Mouse (Mus musculus): Measurements from ENCODE around the gene Gm21988. TPM values are rescaled to one million over a fixed set of nuclear protein-coding genes. Genes with fewer than 3 reads are reported as not detected.

Gene Gm21988
- total and polyA plus RNA-seq, 3 experiments: 1.2 to 3.5 (median 3.2) TPM

DNA sequence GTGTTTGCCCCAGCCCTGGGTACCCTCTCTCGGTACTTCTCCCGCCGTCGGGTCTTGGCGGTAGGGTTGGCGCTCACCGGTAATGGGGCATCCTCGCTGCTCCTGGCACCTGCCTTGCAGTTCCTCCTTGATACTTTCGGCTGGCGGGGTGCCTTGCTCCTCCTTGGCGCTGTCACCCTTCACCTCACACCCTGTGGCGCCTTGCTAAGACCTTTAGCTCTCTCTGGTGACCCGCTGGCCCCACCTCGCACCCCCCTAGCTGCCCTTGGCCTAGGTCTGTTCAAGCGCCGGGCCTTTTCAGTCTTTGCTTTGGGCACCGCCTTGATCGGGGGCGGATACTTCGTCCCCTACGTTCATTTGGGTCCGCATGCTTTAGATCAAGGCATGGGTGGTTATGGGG lies 24.3 kb downstream of the Gm21988 start:
- peaks cover 25% of the 10 kb centered on the region for H3K4me1 ChIP-seq (ENCODE audit: insufficient read depth, low read depth, low read length)
- DNase-seq (ENCODE audit: low spot score): no peak
- H3K36me3 ChIP-seq (replicated peaks): peaks cover 42% of the 10 kb centered on the region
- ATAC-seq (ENCODE audit: extremely low read depth, insufficient number of reproducible peaks, low FRiP score, poor library complexity, severe bottlenecking): no peak
- peaks cover 6% of the 10 kb centered on the region for H3K27me3 ChIP-seq (ENCODE audit: insufficient read depth, low read length)
- H3K9me3 ChIP-seq (replicated peaks): peaks cover 10% of the 10 kb centered on the region; the same call in 1 of the 2 replicates
- no peak for TF ChIP-seq CTCF (IDR thresholded peaks at IDR 0.05; ENCODE audit: low read depth, low read length)
- no peak for TF ChIP-seq GATA2 (IDR thresholded peaks at IDR 0.05; ENCODE audit: borderline replicate concordance, low read depth, low read length)
- TF ChIP-seq GATA1 (IDR thresholded peaks at IDR 0.05; ENCODE audit: borderline replicate concordance, low read length): no peak
- TF ChIP-seq POLR2AphosphoS5 (IDR thresholded peaks at IDR 0.05; ENCODE audit: insufficient replicate concordance, low read depth, low read length): no peak
- TF ChIP-seq TAL1 (conservative IDR thresholded peaks at IDR 0.05; ENCODE audit: low read depth, low read length): no peak
- H3K4me3 ChIP-seq (ENCODE audit: low read depth, low read length): no peak overlapping the region

DNA sequence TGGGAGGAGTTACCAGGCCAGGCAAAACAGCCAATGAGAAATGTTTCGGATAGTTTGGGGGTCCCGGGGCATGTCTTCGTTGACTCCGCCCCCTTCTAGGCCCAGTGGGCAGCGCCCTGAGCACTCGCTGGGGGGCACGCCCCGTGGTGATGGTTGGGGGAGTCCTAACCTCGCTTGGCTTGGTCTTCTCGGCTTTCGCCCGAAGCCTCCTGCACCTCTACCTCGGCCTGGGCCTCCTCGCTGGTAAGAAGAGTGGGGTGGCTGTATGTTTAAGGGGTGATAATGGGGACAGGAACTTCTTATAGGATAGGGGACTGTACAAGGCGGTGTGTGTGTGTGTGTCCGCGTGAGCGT lies 24.8 kb downstream of the Gm21988 start:
- Histone ChIP-seq H3K27me3 (ENCODE audit: insufficient read depth, low read length) (peaks cover 6% of the 10 kb centered on the region), H3K36me3 (replicated peaks) (peaks cover 42% of the 10 kb centered on the region), H3K9me3 (replicated peaks) (peaks cover 10% of the 10 kb centered on the region; the same call in 1 of the 2 replicates), H3K4me1 (ENCODE audit: insufficient read depth, low read depth, low read length) (peaks cover 20% of the 10 kb centered on the region), H3K4me3 (ENCODE audit: low read depth, low read length) (no peak overlapping the region)
- TF ChIP-seq GATA1 (IDR thresholded peaks at IDR 0.05; ENCODE audit: borderline replicate concordance, low read length) (no peak), TAL1 (conservative IDR thresholded peaks at IDR 0.05; ENCODE audit: low read depth, low read length) (no peak), GATA2 (IDR thresholded peaks at IDR 0.05; ENCODE audit: borderline replicate concordance, low read depth, low read length) (no peak), CTCF (IDR thresholded peaks at IDR 0.05; ENCODE audit: low read depth, low read length) (no peak), POLR2AphosphoS5 (IDR thresholded peaks at IDR 0.05; ENCODE audit: insufficient replicate concordance, low read depth, low read length) (no peak)
- ATAC-seq (ENCODE audit: extremely low read depth, insufficient number of reproducible peaks, low FRiP score, poor library complexity, severe bottlenecking): no peak
- no peak for DNase-seq (ENCODE audit: low spot score)

DNA sequence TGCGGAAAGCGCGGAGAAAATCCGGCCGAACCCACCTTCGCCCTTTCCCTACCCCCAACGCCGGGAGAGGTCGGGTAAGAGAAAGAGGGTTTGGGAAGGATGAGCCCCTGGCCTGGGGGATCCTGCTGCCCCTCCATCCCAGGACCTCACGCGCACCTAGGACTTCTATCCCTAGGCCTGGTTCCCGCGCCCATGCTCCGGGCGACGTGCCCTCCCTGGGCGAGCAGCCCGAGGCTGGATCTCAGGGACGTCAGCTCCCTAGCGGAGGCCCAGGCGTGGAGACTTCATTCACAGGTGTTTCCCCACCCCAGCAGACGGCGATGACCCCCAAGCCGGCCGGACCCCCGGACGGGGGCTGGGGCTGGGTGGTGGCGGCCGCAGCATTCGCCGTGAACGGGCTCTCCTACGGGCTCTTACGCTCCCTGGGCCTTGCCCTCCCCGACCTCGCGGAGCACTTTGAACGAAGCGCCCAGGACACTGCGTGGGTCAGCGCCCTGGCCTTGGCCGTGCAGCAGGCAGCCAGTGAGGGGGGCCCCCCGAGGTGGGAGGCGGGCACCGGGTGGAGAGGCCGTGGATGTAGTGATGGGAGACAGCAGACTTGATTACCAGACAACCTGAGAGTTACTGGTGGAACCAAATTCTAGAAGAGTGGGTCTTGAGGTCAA lies 25.3 kb downstream of the Gm21988 start:
- Histone ChIP-seq H3K36me3 (replicated peaks) (peaks cover 42% of the 10 kb centered on the region), H3K9me3 (replicated peaks) (peaks cover 10% of the 10 kb centered on the region; the same call in 1 of the 2 replicates), H3K27me3 (ENCODE audit: insufficient read depth, low read length) (peaks cover 6% of the 10 kb centered on the region), H3K4me3 (ENCODE audit: low read depth, low read length) (no peak overlapping the region), H3K4me1 (ENCODE audit: insufficient read depth, low read depth, low read length) (peaks cover 15% of the 10 kb centered on the region)
- no peak for ATAC-seq (ENCODE audit: extremely low read depth, insufficient number of reproducible peaks, low FRiP score, poor library complexity, severe bottlenecking)
- TF ChIP-seq GATA2 (IDR thresholded peaks at IDR 0.05; ENCODE audit: borderline replicate concordance, low read depth, low read length) (no peak), GATA1 (IDR thresholded peaks at IDR 0.05; ENCODE audit: borderline replicate concordance, low read length) (no peak), POLR2AphosphoS5 (IDR thresholded peaks at IDR 0.05; ENCODE audit: insufficient replicate concordance, low read depth, low read length) (no peak), CTCF (IDR thresholded peaks at IDR 0.05; ENCODE audit: low read depth, low read length) (no peak), TAL1 (conservative IDR thresholded peaks at IDR 0.05; ENCODE audit: low read depth, low read length) (no peak)
- DNase-seq (ENCODE audit: low spot score): no peak

DNA sequence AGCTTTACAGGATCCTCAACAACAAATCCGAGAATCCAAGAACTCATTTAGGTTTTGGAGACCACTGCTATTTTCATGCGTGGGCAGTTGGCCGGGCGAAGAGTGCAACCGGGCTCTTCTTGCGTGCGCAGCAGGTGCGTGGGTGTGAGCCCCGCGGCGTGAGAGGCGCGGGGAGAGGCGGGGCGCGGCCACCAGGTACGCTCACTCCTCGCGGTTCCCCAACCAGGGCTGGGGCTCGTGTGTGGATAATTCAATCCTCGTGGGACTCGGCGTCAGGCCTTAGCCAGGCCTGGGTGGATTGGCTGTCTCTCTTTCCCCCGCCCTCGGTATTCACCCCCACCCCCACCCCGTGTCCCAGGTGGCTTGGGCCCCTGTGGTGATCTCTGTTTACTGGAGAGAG lies 25.9 kb downstream of the Gm21988 start:
- peaks cover 9% of the 10 kb centered on the region for H3K4me1 ChIP-seq (ENCODE audit: insufficient read depth, low read depth, low read length)
- TF ChIP-seq GATA1 (IDR thresholded peaks at IDR 0.05; ENCODE audit: borderline replicate concordance, low read length): no peak
- no peak for TF ChIP-seq TAL1 (conservative IDR thresholded peaks at IDR 0.05; ENCODE audit: low read depth, low read length)
- no peak for TF ChIP-seq CTCF (IDR thresholded peaks at IDR 0.05; ENCODE audit: low read depth, low read length)
- no peak for TF ChIP-seq POLR2AphosphoS5 (IDR thresholded peaks at IDR 0.05; ENCODE audit: insufficient replicate concordance, low read depth, low read length)
- no peak for TF ChIP-seq GATA2 (IDR thresholded peaks at IDR 0.05; ENCODE audit: borderline replicate concordance, low read depth, low read length)
- ATAC-seq (ENCODE audit: extremely low read depth, insufficient number of reproducible peaks, low FRiP score, poor library complexity, severe bottlenecking) (no peak), DNase-seq (ENCODE audit: low spot score) (no peak)
- no peak overlapping the region for H3K4me3 ChIP-seq (ENCODE audit: low read depth, low read length)
- peaks cover 37% of the 10 kb centered on the region for H3K36me3 ChIP-seq (replicated peaks)
- H3K27me3 ChIP-seq (ENCODE audit: insufficient read depth, low read length): peaks cover 6% of the 10 kb centered on the region
- peaks cover 10% of the 10 kb centered on the region; the same call in 1 of the 2 replicates for H3K9me3 ChIP-seq (replicated peaks)

DNA sequence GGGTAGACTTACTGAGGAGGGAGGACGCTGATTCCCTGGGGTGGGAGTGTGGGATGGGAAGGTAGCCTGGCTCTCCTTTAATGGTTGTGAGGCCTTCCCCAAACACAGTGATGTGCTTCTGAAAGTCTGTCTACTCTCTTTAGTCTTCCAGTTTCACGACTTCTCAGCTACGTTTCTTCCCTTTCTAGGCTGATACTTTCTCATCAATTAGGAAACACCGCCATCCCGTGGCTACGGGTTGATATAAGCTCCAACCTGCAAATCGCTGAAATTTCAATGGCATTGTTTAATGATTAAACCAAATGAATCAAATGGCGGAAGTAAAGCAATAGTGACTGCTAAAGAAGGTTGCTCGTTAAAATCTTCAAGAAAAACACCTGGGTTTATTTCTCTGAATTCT lies 26.7 kb downstream of the Gm21988 start:
- DNase-seq (ENCODE audit: low spot score) (no peak), ATAC-seq (ENCODE audit: extremely low read depth, insufficient number of reproducible peaks, low FRiP score, poor library complexity, severe bottlenecking) (no peak)
- H3K36me3 ChIP-seq (replicated peaks): peaks cover 28% of the 10 kb centered on the region
- no peak overlapping the region for H3K4me3 ChIP-seq (ENCODE audit: low read depth, low read length)
- TF ChIP-seq CTCF (IDR thresholded peaks at IDR 0.05; ENCODE audit: low read depth, low read length): no peak
- TF ChIP-seq GATA2 (IDR thresholded peaks at IDR 0.05; ENCODE audit: borderline replicate concordance, low read depth, low read length): no peak
- no peak for TF ChIP-seq POLR2AphosphoS5 (IDR thresholded peaks at IDR 0.05; ENCODE audit: insufficient replicate concordance, low read depth, low read length)
- no peak for TF ChIP-seq GATA1 (IDR thresholded peaks at IDR 0.05; ENCODE audit: borderline replicate concordance, low read length)
- TF ChIP-seq TAL1 (conservative IDR thresholded peaks at IDR 0.05; ENCODE audit: low read depth, low read length): no peak
- peaks cover 10% of the 10 kb centered on the region; the same call in 1 of the 2 replicates for H3K9me3 ChIP-seq (replicated peaks)
- H3K4me1 ChIP-seq (ENCODE audit: insufficient read depth, low read depth, low read length): peaks cover 2% of the 10 kb centered on the region; the same call in 1 of the 2 replicates
- H3K27me3 ChIP-seq (ENCODE audit: insufficient read depth, low read length): peaks cover 10% of the 10 kb centered on the region

DNA sequence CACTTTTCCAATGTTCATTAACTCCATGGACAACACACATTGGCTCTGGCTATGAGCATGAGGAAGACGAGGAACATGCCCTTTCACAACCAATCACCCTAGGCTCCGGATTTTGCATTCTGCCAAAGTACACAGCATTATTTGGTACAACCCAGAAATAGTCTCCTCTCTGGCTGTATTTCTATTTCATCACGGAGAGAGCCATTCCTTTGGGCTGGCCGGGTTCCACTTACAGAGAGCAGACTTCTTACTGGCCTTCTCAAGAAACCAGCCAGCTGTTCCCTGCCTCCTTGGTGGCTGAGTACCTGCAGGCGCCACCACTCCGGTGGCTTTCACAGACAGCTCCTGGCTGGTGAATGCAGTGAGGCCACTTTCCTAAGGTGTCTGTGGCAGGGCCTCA lies 27.2 kb downstream of the Gm21988 start, which contains the start of gene Slc16a11:
Gene Slc16a11 (plus strand): TSS at position 330 of the 400 bp plus-strand sequence.
- Histone ChIP-seq H3K4me3 (ENCODE audit: low read depth, low read length) (no peak within 1 kb of the TSS), H3K27me3 (ENCODE audit: insufficient read depth, low read length) (peaks cover 10% of the 10 kb centered on the region), H3K36me3 (replicated peaks) (peaks cover 24% of the 10 kb centered on the region), H3K4me1 (ENCODE audit: insufficient read depth, low read depth, low read length) (no peaks in the 10 kb centered on the region), H3K9me3 (replicated peaks) (peaks cover 10% of the 10 kb centered on the region; the same call in 1 of the 2 replicates)
- no peak for ATAC-seq (ENCODE audit: extremely low read depth, insufficient number of reproducible peaks, low FRiP score, poor library complexity, severe bottlenecking)
- DNase-seq (ENCODE audit: low spot score): no peak
- TF ChIP-seq GATA1 (IDR thresholded peaks at IDR 0.05; ENCODE audit: borderline replicate concordance, low read length): no peak
- no peak for TF ChIP-seq CTCF (IDR thresholded peaks at IDR 0.05; ENCODE audit: low read depth, low read length)
- TF ChIP-seq GATA2 (IDR thresholded peaks at IDR 0.05; ENCODE audit: borderline replicate concordance, low read depth, low read length): no peak
- no peak for TF ChIP-seq TAL1 (conservative IDR thresholded peaks at IDR 0.05; ENCODE audit: low read depth, low read length)
- TF ChIP-seq POLR2AphosphoS5 (IDR thresholded peaks at IDR 0.05; ENCODE audit: insufficient replicate concordance, low read depth, low read length): no peak

Measured in G1E (cell line).